Mouse (Mus musculus): Measurements from ENCODE around the gene Tspan31.

Gene Tspan31

GRCm38 (mm10) chr10:127070190-127071121 lies at the start of gene Tspan31:
Gene Tspan31, minus strand, starts transcription at chr10:127070264.
- peak; percentile 79 for DNase-seq (ENCODE audit: low spot score in 2 of 2)

- no peak for DNase-seq (ENCODE audit: low spot score in 2 of 2)
Measured at GRCm38 (mm10) chr10:127119229-127119628, 49.2 kb upstream of the Tspan31 start.

GRCm38 (mm10) chr10:127118470-127118869 lies 48.4 kb upstream of the Tspan31 start:
- DNase-seq (ENCODE audit: low spot score in 2 of 2), result no peak

GRCm38 (mm10) chr10:127115068-127115467 lies 45.0 kb upstream of the Tspan31 start:
- no peak for DNase-seq (ENCODE audit: low spot score in 2 of 2)

- DNase-seq (ENCODE audit: low spot score in 2 of 2), result no peak
Measured at GRCm38 (mm10) chr10:127114408-127114807, 44.3 kb upstream of the Tspan31 start.

GRCm38 (mm10) chr10:127111001-127111887 lies 41.2 kb upstream of the Tspan31 start:
- no peak for DNase-seq (ENCODE audit: low spot score in 2 of 2)

- no peak for DNase-seq (ENCODE audit: low spot score in 2 of 2)
Measured at GRCm38 (mm10) chr10:127108262-127108583, 38.2 kb upstream of the Tspan31 start.

- DNase-seq (ENCODE audit: low spot score in 2 of 2), result no peak
Measured at GRCm38 (mm10) chr10:127107563-127108261, 37.6 kb upstream of the Tspan31 start.

GRCm38 (mm10) chr10:127103631-127104030 lies 33.6 kb upstream of the Tspan31 start:
- no peak for DNase-seq (ENCODE audit: low spot score in 2 of 2)

GRCm38 (mm10) chr10:127101151-127101550 lies 31.1 kb upstream of the Tspan31 start:
- DNase-seq (ENCODE audit: low spot score in 2 of 2), result no peak

GRCm38 (mm10) chr10:127100414-127100813 lies 30.4 kb upstream of the Tspan31 start:
- no peak for DNase-seq (ENCODE audit: low spot score in 2 of 2)

GRCm38 (mm10) chr10:127099868-127100267 lies 29.8 kb upstream of the Tspan31 start:
- DNase-seq (ENCODE audit: low spot score in 2 of 2), result no peak

GRCm38 (mm10) chr10:127099191-127099590 lies 29.1 kb upstream of the Tspan31 start:
- DNase-seq (ENCODE audit: low spot score in 2 of 2), result no peak

- no peak for DNase-seq (ENCODE audit: low spot score in 2 of 2)
Measured at GRCm38 (mm10) chr10:127098514-127098913, 28.4 kb upstream of the Tspan31 start.

- DNase-seq (ENCODE audit: low spot score in 2 of 2), result no peak
Measured at GRCm38 (mm10) chr10:127094382-127094802, 24.3 kb upstream of the Tspan31 start.

GRCm38 (mm10) chr10:127092742-127093141 lies 22.7 kb upstream of the Tspan31 start:
- peak in 1 of 2 experiments; percentile 57 for DNase-seq (ENCODE audit: low spot score in 2 of 2)

- DNase-seq (ENCODE audit: low spot score in 2 of 2), result peak in 1 of 2 experiments; percentile 67
Measured at GRCm38 (mm10) chr10:127091507-127092396, 21.7 kb upstream of the Tspan31 start.

- DNase-seq (ENCODE audit: low spot score in 2 of 2), result peak in 1 of 2 experiments; percentile 61
Measured at GRCm38 (mm10) chr10:127090560-127091411, 20.7 kb upstream of the Tspan31 start.

GRCm38 (mm10) chr10:127085633-127086032 lies 15.6 kb upstream of the Tspan31 start:
- no peak for DNase-seq (ENCODE audit: low spot score in 2 of 2)

GRCm38 (mm10) chr10:127085052-127085451 lies 15.0 kb upstream of the Tspan31 start:
- DNase-seq (ENCODE audit: low spot score in 2 of 2), result peak in 1 of 2 experiments; percentile 57
